Mouse (Mus musculus): ENCODE measurements around the gene BC049715.

DNA sequence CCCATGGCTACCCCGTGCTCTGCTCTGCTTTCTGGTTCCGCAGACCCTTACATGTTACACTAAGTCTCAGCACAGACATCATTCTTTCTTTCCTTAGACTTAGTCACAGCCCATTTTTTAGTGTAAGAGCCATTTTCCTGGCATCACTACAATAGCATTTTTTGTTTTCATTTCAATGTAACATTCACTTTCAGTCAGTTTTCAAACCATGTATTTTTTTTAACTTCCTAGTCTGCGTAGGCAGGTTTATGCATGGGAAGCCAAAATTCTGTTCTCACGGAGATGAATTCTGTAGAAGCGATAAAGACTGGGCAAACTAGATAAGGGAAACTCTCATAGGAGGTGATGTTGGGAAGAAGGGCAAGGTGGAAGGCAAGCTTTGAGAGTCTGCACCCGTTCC, 62.1 kb downstream of the BC049715 start:
- TF ChIP-seq CTCF (IDR thresholded peaks at IDR 0.05): no peak
- TF ChIP-seq EP300 (IDR thresholded peaks at IDR 0.05): no peak

Data from lung, postnatal 0 days (tissue).